Mouse (Mus musculus): Measurements from ENCODE around the gene Krtap19-5. TPM values are rescaled to one million over a fixed set of nuclear protein-coding genes. Genes with fewer than 3 reads are reported as not detected.
A peak's percentile ranks its signal among the peaks of the same experiment; 100 is the strongest.

Krtap19-5 gene
- not detected in 2 replicates for polyA plus RNA-seq (2015; fragmentation: Nextera tagmentation; extraction: Ambion mirVana)

GRCm38 (mm10) chr16:88896357-88896756 lies at the start of gene Krtap19-5:
Gene Krtap19-5 (minus strand): TSS chr16:88896457.
- H3K9me3 ChIP-seq (replicated peaks) = no peaks in the 10 kb centered on the region
- no peak within 1 kb of the TSS for H3K9ac ChIP-seq
- no peaks in the 10 kb centered on the region for H3K27me3 ChIP-seq
- no peak within 1 kb of the TSS for H3K4me3 ChIP-seq
- no peak for ATAC-seq
- 91% methylated on average over 6 of the region's 6 CpGs for WGBS
- no peaks in the 10 kb centered on the region for H3K36me3 ChIP-seq (ENCODE audit: poor library complexity, severe bottlenecking)
- H3K27ac ChIP-seq = no peak within 1 kb of the TSS
- H3K4me1 ChIP-seq = no peaks in the 10 kb centered on the region
- H3K4me2 ChIP-seq = no peak within 1 kb of the TSS

- no peak overlapping the region for H3K9ac ChIP-seq
- ATAC-seq = 0 out of 2 replicates have a peak, but pooled peaks have one; percentile 45
- no peak overlapping the region for H3K4me3 ChIP-seq
- H3K4me2 ChIP-seq = no peak overlapping the region
- H3K4me1 ChIP-seq = no peaks in the 10 kb centered on the region
- 76% methylated on average over 6 of the region's 6 CpGs for WGBS
- no peaks in the 10 kb centered on the region for H3K9me3 ChIP-seq (replicated peaks)
- no peaks in the 10 kb centered on the region for H3K36me3 ChIP-seq (ENCODE audit: poor library complexity, severe bottlenecking)
- H3K27me3 ChIP-seq = no peaks in the 10 kb centered on the region
- no peak overlapping the region for H3K27ac ChIP-seq
These were observed 44.8 kb upstream of the Krtap19-5 start for GRCm38 (mm10) chr16:88941106-88941505.

GRCm38 (mm10) chr16:88938252-88938651 lies 42.0 kb upstream of the Krtap19-5 start:
- H3K4me3 ChIP-seq = no peak overlapping the region
- H3K27me3 ChIP-seq = no peaks in the 10 kb centered on the region
- no peaks in the 10 kb centered on the region for H3K9me3 ChIP-seq (replicated peaks)
- no peak overlapping the region for H3K4me2 ChIP-seq
- H3K27ac ChIP-seq = no peak overlapping the region
- no peak overlapping the region for H3K9ac ChIP-seq
- no peak for ATAC-seq
- H3K36me3 ChIP-seq (ENCODE audit: poor library complexity, severe bottlenecking) = no peaks in the 10 kb centered on the region
- WGBS = 74% methylated on average over 7 of the region's 7 CpGs
- H3K4me1 ChIP-seq = no peaks in the 10 kb centered on the region

GRCm38 (mm10) chr16:88932165-88932564 lies 35.9 kb upstream of the Krtap19-5 start, which contains the start of gene Krtap19-9b:
Gene Krtap19-9b (minus strand): TSS chr16:88932265.
- Histone ChIP-seq H3K27me3 (no peaks in the 10 kb centered on the region), H3K9ac (no peak within 1 kb of the TSS), H3K4me2 (no peak within 1 kb of the TSS), H3K36me3 (ENCODE audit: poor library complexity, severe bottlenecking) (no peaks in the 10 kb centered on the region), H3K4me3 (no peak within 1 kb of the TSS), H3K27ac (no peak within 1 kb of the TSS), H3K9me3 (replicated peaks) (no peaks in the 10 kb centered on the region), H3K4me1 (no peaks in the 10 kb centered on the region)
- WGBS = 89% methylated on average over 3 of the region's 3 CpGs
- ATAC-seq = no peak

- no peaks in the 10 kb centered on the region for H3K36me3 ChIP-seq (ENCODE audit: poor library complexity, severe bottlenecking)
- no peaks in the 10 kb centered on the region for H3K27me3 ChIP-seq
- 88% methylated on average over 6 of the region's 6 CpGs for WGBS
- H3K9me3 ChIP-seq (replicated peaks) = no peaks in the 10 kb centered on the region
- no peak overlapping the region for H3K27ac ChIP-seq
- no peaks in the 10 kb centered on the region for H3K4me1 ChIP-seq
- no peak overlapping the region for H3K4me2 ChIP-seq
- no peak overlapping the region for H3K9ac ChIP-seq
- H3K4me3 ChIP-seq = no peak overlapping the region
- peak; percentile 68; the same call in 1 of the 2 replicates for ATAC-seq
These were observed 9.4 kb downstream of the Krtap19-5 start for GRCm38 (mm10) chr16:88886870-88887269.

GRCm38 (mm10) chr16:88884989-88885388 lies 11.3 kb downstream of the Krtap19-5 start, which contains the start of gene Krtap19-4:
Gene Krtap19-4 (minus strand): TSS chr16:88885089.
- Histone ChIP-seq H3K36me3 (ENCODE audit: poor library complexity, severe bottlenecking) (no peaks in the 10 kb centered on the region), H3K9ac (no peak within 1 kb of the TSS), H3K9me3 (replicated peaks) (no peaks in the 10 kb centered on the region), H3K4me2 (no peak within 1 kb of the TSS), H3K4me1 (no peaks in the 10 kb centered on the region), H3K27ac (no peak within 1 kb of the TSS), H3K27me3 (no peaks in the 10 kb centered on the region), H3K4me3 (no peak within 1 kb of the TSS)
- no peak for ATAC-seq
- 85% methylated on average over 5 of the region's 5 CpGs for WGBS

- no peak for ATAC-seq
- no peak within 1 kb of the TSS for H3K9ac ChIP-seq
- H3K4me2 ChIP-seq = no peak within 1 kb of the TSS
- no peaks in the 10 kb centered on the region for H3K36me3 ChIP-seq (ENCODE audit: poor library complexity, severe bottlenecking)
- H3K9me3 ChIP-seq (replicated peaks) = no peaks in the 10 kb centered on the region
- H3K4me1 ChIP-seq = no peaks in the 10 kb centered on the region
- 86% methylated on average over 2 of the region's 2 CpGs for WGBS
- H3K27me3 ChIP-seq = no peaks in the 10 kb centered on the region
- no peak within 1 kb of the TSS for H3K4me3 ChIP-seq
- H3K27ac ChIP-seq = no peak within 1 kb of the TSS
These were observed 18.3 kb downstream of the Krtap19-5 start, which contains the start of gene Krtap19-3 for GRCm38 (mm10) chr16:88877938-88878337. Gene Krtap19-3 (minus strand): TSS chr16:88878038.

- Histone ChIP-seq H3K4me2 (no peak within 1 kb of the TSS), H3K9ac (no peak within 1 kb of the TSS), H3K4me3 (no peak within 1 kb of the TSS), H3K36me3 (ENCODE audit: poor library complexity, severe bottlenecking) (no peaks in the 10 kb centered on the region), H3K27ac (no peak within 1 kb of the TSS), H3K4me1 (no peaks in the 10 kb centered on the region), H3K9me3 (replicated peaks) (no peaks in the 10 kb centered on the region), H3K27me3 (no peaks in the 10 kb centered on the region)
- no peak for ATAC-seq
- WGBS = 97% methylated on average over 3 of the region's 3 CpGs
These were observed 22.1 kb downstream of the Krtap19-5 start, which contains the start of gene Krtap19-2 for GRCm38 (mm10) chr16:88874169-88874568. Gene Krtap19-2 (minus strand): TSS chr16:88874269.

- Histone ChIP-seq H3K27me3 (no peaks in the 10 kb centered on the region), H3K9me3 (replicated peaks) (no peaks in the 10 kb centered on the region), H3K4me1 (no peaks in the 10 kb centered on the region), H3K36me3 (ENCODE audit: poor library complexity, severe bottlenecking) (no peaks in the 10 kb centered on the region), H3K4me2 (no peak within 1 kb of the TSS), H3K9ac (no peak within 1 kb of the TSS), H3K27ac (no peak within 1 kb of the TSS), H3K4me3 (no peak within 1 kb of the TSS)
- ATAC-seq = no peak
- 88% methylated on average over 6 of the region's 6 CpGs for WGBS
These were observed 26.9 kb downstream of the Krtap19-5 start, which contains the start of gene Krtap19-1 for GRCm38 (mm10) chr16:88869311-88869710. Gene Krtap19-1 (minus strand): TSS chr16:88869411.

GRCm38 (mm10) chr16:88864887-88865407 lies 31.3 kb downstream of the Krtap19-5 start:
- H3K4me2 ChIP-seq = no peak overlapping the region
- no peaks in the 10 kb centered on the region for H3K9me3 ChIP-seq (replicated peaks)
- H3K9ac ChIP-seq = no peak overlapping the region
- WGBS = 84% methylated on average over 4 of the region's 4 CpGs
- no peak for ATAC-seq
- H3K4me3 ChIP-seq = no peak overlapping the region
- H3K36me3 ChIP-seq (ENCODE audit: poor library complexity, severe bottlenecking) = no peaks in the 10 kb centered on the region
- H3K27ac ChIP-seq = no peak overlapping the region
- no peaks in the 10 kb centered on the region for H3K27me3 ChIP-seq
- no peaks in the 10 kb centered on the region for H3K4me1 ChIP-seq

GRCm38 (mm10) chr16:88851450-88851849 lies 44.8 kb downstream of the Krtap19-5 start:
- H3K4me3 ChIP-seq = no peak overlapping the region
- no peaks in the 10 kb centered on the region for H3K9me3 ChIP-seq (replicated peaks)
- H3K27me3 ChIP-seq = no peaks in the 10 kb centered on the region
- no peak overlapping the region for H3K27ac ChIP-seq
- WGBS = 11% methylated on average over 5 of the region's 5 CpGs
- H3K9ac ChIP-seq = no peak overlapping the region
- no peaks in the 10 kb centered on the region for H3K4me1 ChIP-seq
- H3K36me3 ChIP-seq (ENCODE audit: poor library complexity, severe bottlenecking) = no peaks in the 10 kb centered on the region
- H3K4me2 ChIP-seq = no peak overlapping the region
- ATAC-seq = 0 out of 2 replicates have a peak, but pooled peaks have one; percentile 45

GRCm38 (mm10) chr16:88848558-88848957 lies 47.7 kb downstream of the Krtap19-5 start:
- ATAC-seq = no peak
- Histone ChIP-seq H3K27ac (no peak overlapping the region), H3K4me2 (no peak overlapping the region), H3K36me3 (ENCODE audit: poor library complexity, severe bottlenecking) (no peaks in the 10 kb centered on the region), H3K4me1 (no peaks in the 10 kb centered on the region), H3K9me3 (replicated peaks) (no peaks in the 10 kb centered on the region), H3K4me3 (no peak overlapping the region), H3K9ac (no peak overlapping the region), H3K27me3 (no peaks in the 10 kb centered on the region)
- 88% methylated on average over 4 of the region's 4 CpGs for WGBS

GRCm38 (mm10) chr16:88847363-88847762 lies 48.9 kb downstream of the Krtap19-5 start:
- Histone ChIP-seq H3K36me3 (ENCODE audit: poor library complexity, severe bottlenecking) (no peaks in the 10 kb centered on the region), H3K27me3 (no peaks in the 10 kb centered on the region), H3K27ac (no peak overlapping the region), H3K9me3 (replicated peaks) (no peaks in the 10 kb centered on the region), H3K4me3 (no peak overlapping the region), H3K9ac (no peak overlapping the region), H3K4me2 (no peak overlapping the region), H3K4me1 (no peaks in the 10 kb centered on the region)
- 98% methylated on average over 1 of the region's 1 CpGs for WGBS
- ATAC-seq = no peak

Data from forebrain, embryonic 13.5 days (tissue).